Mouse (Mus musculus): ENCODE results near the gene Xylt1. TPM values are rescaled to one million over a fixed set of nuclear protein-coding genes. Genes with fewer than 3 reads are reported as not detected.

Gene Xylt1
- polyA plus RNA-seq, 1 experiment from 2014 or later, result 2.7 TPM

DNA sequence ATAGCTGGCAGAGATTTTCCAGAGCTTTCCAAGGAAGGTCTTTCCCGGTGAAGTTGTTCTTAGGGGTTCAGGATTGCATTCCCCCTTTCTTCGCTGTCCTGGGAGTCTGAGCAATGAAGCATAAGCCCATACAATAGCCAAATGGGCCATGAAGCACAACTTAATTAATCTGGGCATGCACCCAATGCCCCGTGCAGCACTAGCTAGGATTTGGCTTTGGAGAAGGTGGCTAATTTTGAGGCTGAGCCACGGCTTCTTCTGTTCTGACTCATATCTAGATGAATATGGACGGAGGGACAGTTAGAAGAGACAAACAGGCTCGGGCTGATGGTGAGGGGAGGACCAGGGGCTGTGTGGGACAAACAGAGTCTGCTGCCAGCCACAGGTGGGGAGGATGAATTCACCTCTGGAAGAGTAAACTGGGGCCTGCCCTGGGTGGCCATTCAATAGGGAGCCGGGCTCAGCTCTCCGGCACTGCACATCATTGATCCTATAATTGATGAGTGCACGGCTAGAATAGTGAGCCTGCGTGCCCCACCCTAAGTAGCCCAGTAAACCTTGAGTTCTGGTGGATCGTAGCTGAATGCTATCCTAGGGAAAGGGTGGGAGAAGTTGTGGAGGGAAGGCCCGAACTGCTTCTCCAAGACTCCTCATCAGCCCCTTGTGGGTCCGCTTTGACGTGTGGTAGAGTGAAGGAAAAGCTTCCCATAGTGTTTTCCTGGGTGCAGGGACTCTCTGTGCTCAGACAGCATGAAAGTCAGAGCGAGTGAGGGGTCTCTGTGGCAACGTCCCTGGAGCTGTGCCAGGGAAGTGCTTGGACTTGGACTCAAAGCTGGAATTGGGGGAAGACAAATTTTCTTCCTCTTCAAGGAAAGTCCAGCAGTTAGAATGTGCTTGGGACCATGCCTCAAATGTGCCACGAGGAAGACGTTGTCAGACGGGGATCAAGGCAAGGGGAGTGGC is 92.3 kb downstream of the Xylt1 start:
- no peak overlapping the region for H3K27ac ChIP-seq (ENCODE audit: low read length)
- ATAC-seq (ENCODE audit: insufficient number of reproducible peaks, insufficient read depth, low FRiP score, low read depth), result no peak
- no peaks in the 10 kb centered on the region for H3K36me3 ChIP-seq (ENCODE audit: control insufficient read depth, insufficient read depth, low read length)
- H3K4me1 ChIP-seq (ENCODE audit: control insufficient read depth, insufficient read depth, low read length), result peaks cover 10% of the 10 kb centered on the region
- H3K4me2 ChIP-seq (replicated peaks; ENCODE audit: low read depth, low read length), result no peak overlapping the region
- H3K9me3 ChIP-seq (ENCODE audit: control insufficient read depth, low read depth, low read length), result no peaks in the 10 kb centered on the region
- H3K27me3 ChIP-seq (ENCODE audit: control insufficient read depth, insufficient read depth, low read length), result no peaks in the 10 kb centered on the region
- no peak overlapping the region for H3K4me3 ChIP-seq (ENCODE audit: low read depth, low read length)
- WGBS, result 52% methylated on average over 19 of the region's 19 CpGs
- H3K9ac ChIP-seq (replicated peaks; ENCODE audit: low read depth, low read length), result no peak overlapping the region

- Histone ChIP-seq H3K4me1 (ENCODE audit: control insufficient read depth, insufficient read depth, low read length) (peaks cover 10% of the 10 kb centered on the region), H3K9me3 (ENCODE audit: control insufficient read depth, low read depth, low read length) (no peaks in the 10 kb centered on the region), H3K36me3 (ENCODE audit: control insufficient read depth, insufficient read depth, low read length) (no peaks in the 10 kb centered on the region), H3K4me2 (replicated peaks; ENCODE audit: low read depth, low read length) (no peak overlapping the region), H3K27ac (ENCODE audit: low read length) (no peak overlapping the region), H3K27me3 (ENCODE audit: control insufficient read depth, insufficient read depth, low read length) (no peaks in the 10 kb centered on the region), H3K4me3 (ENCODE audit: low read depth, low read length) (no peak overlapping the region), H3K9ac (replicated peaks; ENCODE audit: low read depth, low read length) (no peak overlapping the region)
- 55% methylated on average over 2 of the region's 2 CpGs for WGBS
- ATAC-seq (ENCODE audit: insufficient number of reproducible peaks, insufficient read depth, low FRiP score, low read depth), result no peak
These were observed 93.5 kb downstream of the Xylt1 start for GRCm38 (mm10) chr7:117474302-117474701.

DNA sequence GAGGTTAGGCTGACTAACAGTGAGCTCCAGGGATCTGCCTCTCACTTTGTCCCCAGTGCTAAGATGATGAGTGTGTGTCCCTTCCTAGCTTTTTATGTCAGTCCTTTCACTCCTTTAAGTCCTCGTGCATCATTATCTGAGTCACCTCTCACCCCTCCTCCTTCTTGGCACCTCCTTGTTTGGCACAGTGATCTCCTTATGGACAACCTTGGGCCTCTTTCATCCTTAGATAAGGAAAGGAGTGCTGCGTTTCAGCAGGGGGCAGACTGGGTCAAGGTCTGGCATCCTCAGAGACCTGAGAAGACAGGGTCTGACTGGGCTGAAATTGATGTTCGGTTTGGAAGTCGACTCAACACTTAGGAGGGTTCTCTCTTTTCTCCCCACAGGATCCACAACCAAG is 94.3 kb downstream of the Xylt1 start:
- no peak overlapping the region for H3K4me3 ChIP-seq (ENCODE audit: low read depth, low read length)
- H3K9ac ChIP-seq (replicated peaks; ENCODE audit: low read depth, low read length), result no peak overlapping the region
- no peaks in the 10 kb centered on the region for H3K36me3 ChIP-seq (ENCODE audit: control insufficient read depth, insufficient read depth, low read length)
- peaks cover 10% of the 10 kb centered on the region for H3K4me1 ChIP-seq (ENCODE audit: control insufficient read depth, insufficient read depth, low read length)
- no peak for ATAC-seq (ENCODE audit: insufficient number of reproducible peaks, insufficient read depth, low FRiP score, low read depth)
- no peaks in the 10 kb centered on the region for H3K27me3 ChIP-seq (ENCODE audit: control insufficient read depth, insufficient read depth, low read length)
- no peak overlapping the region for H3K4me2 ChIP-seq (replicated peaks; ENCODE audit: low read depth, low read length)
- no peaks in the 10 kb centered on the region for H3K9me3 ChIP-seq (ENCODE audit: control insufficient read depth, low read depth, low read length)
- WGBS, result 50% methylated on average over 4 of the region's 4 CpGs
- no peak overlapping the region for H3K27ac ChIP-seq (ENCODE audit: low read length)

- no peak overlapping the region for H3K27ac ChIP-seq (ENCODE audit: low read length)
- 16% methylated on average over 1 of the region's 1 CpGs for WGBS
- H3K4me1 ChIP-seq (ENCODE audit: control insufficient read depth, insufficient read depth, low read length), result no peaks in the 10 kb centered on the region
- no peak overlapping the region for H3K4me2 ChIP-seq (replicated peaks; ENCODE audit: low read depth, low read length)
- H3K4me3 ChIP-seq (ENCODE audit: low read depth, low read length), result no peak overlapping the region
- no peak for ATAC-seq (ENCODE audit: insufficient number of reproducible peaks, insufficient read depth, low FRiP score, low read depth)
- no peaks in the 10 kb centered on the region for H3K27me3 ChIP-seq (ENCODE audit: control insufficient read depth, insufficient read depth, low read length)
- no peaks in the 10 kb centered on the region for H3K9me3 ChIP-seq (ENCODE audit: control insufficient read depth, low read depth, low read length)
- H3K9ac ChIP-seq (replicated peaks; ENCODE audit: low read depth, low read length), result no peak overlapping the region
- H3K36me3 ChIP-seq (ENCODE audit: control insufficient read depth, insufficient read depth, low read length), result no peaks in the 10 kb centered on the region
These were observed 98.2 kb downstream of the Xylt1 start for GRCm38 (mm10) chr7:117478937-117479336.

- Histone ChIP-seq H3K36me3 (ENCODE audit: control insufficient read depth, insufficient read depth, low read length) (no peaks in the 10 kb centered on the region), H3K27me3 (ENCODE audit: control insufficient read depth, insufficient read depth, low read length) (no peaks in the 10 kb centered on the region), H3K4me1 (ENCODE audit: control insufficient read depth, insufficient read depth, low read length) (no peaks in the 10 kb centered on the region), H3K27ac (ENCODE audit: low read length) (no peak overlapping the region), H3K9me3 (ENCODE audit: control insufficient read depth, low read depth, low read length) (no peaks in the 10 kb centered on the region), H3K9ac (replicated peaks; ENCODE audit: low read depth, low read length) (no peak overlapping the region), H3K4me3 (ENCODE audit: low read depth, low read length) (no peak overlapping the region), H3K4me2 (replicated peaks; ENCODE audit: low read depth, low read length) (no peak overlapping the region)
- WGBS, result 88% methylated on average over 5 of the region's 5 CpGs
- ATAC-seq (ENCODE audit: insufficient number of reproducible peaks, insufficient read depth, low FRiP score, low read depth), result no peak
These were observed 100.1 kb downstream of the Xylt1 start for GRCm38 (mm10) chr7:117480831-117481230.

DNA sequence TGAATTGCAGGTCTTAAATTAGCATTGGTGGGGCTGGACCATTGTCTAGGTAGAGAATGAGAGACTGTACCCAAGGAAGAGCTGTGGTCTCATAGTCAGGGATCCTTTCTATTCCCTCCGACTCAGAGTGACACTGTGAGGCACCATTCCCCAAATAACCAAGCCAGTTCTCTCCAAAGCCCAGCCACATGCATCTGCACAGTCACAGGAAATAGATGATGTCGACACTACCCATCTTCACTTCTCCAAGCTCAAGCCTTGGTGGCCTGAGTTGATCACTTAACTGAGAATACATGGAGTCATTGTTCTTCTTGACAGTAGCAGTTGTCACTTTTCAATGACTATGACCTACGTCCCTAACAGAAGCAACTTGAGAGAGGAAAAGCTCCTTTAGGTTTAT is 100.6 kb downstream of the Xylt1 start:
- Histone ChIP-seq H3K27me3 (ENCODE audit: control insufficient read depth, insufficient read depth, low read length) (no peaks in the 10 kb centered on the region), H3K9me3 (ENCODE audit: control insufficient read depth, low read depth, low read length) (no peaks in the 10 kb centered on the region), H3K27ac (ENCODE audit: low read length) (no peak overlapping the region), H3K36me3 (ENCODE audit: control insufficient read depth, insufficient read depth, low read length) (no peaks in the 10 kb centered on the region), H3K9ac (replicated peaks; ENCODE audit: low read depth, low read length) (no peak overlapping the region), H3K4me3 (ENCODE audit: low read depth, low read length) (no peak overlapping the region), H3K4me1 (ENCODE audit: control insufficient read depth, insufficient read depth, low read length) (no peaks in the 10 kb centered on the region), H3K4me2 (replicated peaks; ENCODE audit: low read depth, low read length) (no peak overlapping the region)
- no peak for ATAC-seq (ENCODE audit: insufficient number of reproducible peaks, insufficient read depth, low FRiP score, low read depth)
- WGBS, result 83% methylated on average over 3 of the region's 3 CpGs

GRCm38 (mm10) chr7:117482701-117483100 is 101.9 kb downstream of the Xylt1 start:
- Histone ChIP-seq H3K4me1 (ENCODE audit: control insufficient read depth, insufficient read depth, low read length) (no peaks in the 10 kb centered on the region), H3K36me3 (ENCODE audit: control insufficient read depth, insufficient read depth, low read length) (no peaks in the 10 kb centered on the region)
- ATAC-seq (ENCODE audit: insufficient number of reproducible peaks, insufficient read depth, low FRiP score, low read depth), result no peak

GRCm38 (mm10) chr7:117484589-117484988 is 103.8 kb downstream of the Xylt1 start:
- no peak overlapping the region for H3K27ac ChIP-seq (ENCODE audit: low read length)
- H3K4me2 ChIP-seq (replicated peaks; ENCODE audit: low read depth, low read length), result no peak overlapping the region
- H3K4me3 ChIP-seq (ENCODE audit: low read depth, low read length), result no peak overlapping the region
- no peaks in the 10 kb centered on the region for H3K4me1 ChIP-seq (ENCODE audit: control insufficient read depth, insufficient read depth, low read length)
- WGBS, result 65% methylated on average over 2 of the region's 2 CpGs
- no peaks in the 10 kb centered on the region for H3K9me3 ChIP-seq (ENCODE audit: control insufficient read depth, low read depth, low read length)
- no peak for ATAC-seq (ENCODE audit: insufficient number of reproducible peaks, insufficient read depth, low FRiP score, low read depth)
- H3K27me3 ChIP-seq (ENCODE audit: control insufficient read depth, insufficient read depth, low read length), result no peaks in the 10 kb centered on the region
- no peaks in the 10 kb centered on the region for H3K36me3 ChIP-seq (ENCODE audit: control insufficient read depth, insufficient read depth, low read length)
- no peak overlapping the region for H3K9ac ChIP-seq (replicated peaks; ENCODE audit: low read depth, low read length)

More at GRCm38 (mm10) chr7:117482701-117483100, 101.9 kb downstream of the Xylt1 start:
- Histone ChIP-seq H3K27ac (ENCODE audit: low read length) (no peak overlapping the region), H3K4me3 (ENCODE audit: low read depth, low read length) (no peak overlapping the region), H3K9ac (replicated peaks; ENCODE audit: low read depth, low read length) (no peak overlapping the region), H3K27me3 (ENCODE audit: control insufficient read depth, insufficient read depth, low read length) (no peaks in the 10 kb centered on the region), H3K9me3 (ENCODE audit: control insufficient read depth, low read depth, low read length) (no peaks in the 10 kb centered on the region), H3K4me2 (replicated peaks; ENCODE audit: low read depth, low read length) (no peak overlapping the region)
- WGBS, result 79% methylated on average over 2 of the region's 2 CpGs

Measured in stomach, embryonic 14.5 days (tissue).